Mouse (Mus musculus): ENCODE data around the gene Osbpl7. TPM values are rescaled to one million over a fixed set of nuclear protein-coding genes. Genes with fewer than 3 reads are reported as not detected.
A peak's percentile ranks its signal among the peaks of the same experiment; 100 is the strongest.

Osbpl7 gene
- total RNA-seq (2014; fragmentation: Nextera tagmentation) (24.4 and 29.4 TPM in 2 replicates), total RNA-seq (2017) (7.9 and 8.5 TPM in 2 replicates)

DNA sequence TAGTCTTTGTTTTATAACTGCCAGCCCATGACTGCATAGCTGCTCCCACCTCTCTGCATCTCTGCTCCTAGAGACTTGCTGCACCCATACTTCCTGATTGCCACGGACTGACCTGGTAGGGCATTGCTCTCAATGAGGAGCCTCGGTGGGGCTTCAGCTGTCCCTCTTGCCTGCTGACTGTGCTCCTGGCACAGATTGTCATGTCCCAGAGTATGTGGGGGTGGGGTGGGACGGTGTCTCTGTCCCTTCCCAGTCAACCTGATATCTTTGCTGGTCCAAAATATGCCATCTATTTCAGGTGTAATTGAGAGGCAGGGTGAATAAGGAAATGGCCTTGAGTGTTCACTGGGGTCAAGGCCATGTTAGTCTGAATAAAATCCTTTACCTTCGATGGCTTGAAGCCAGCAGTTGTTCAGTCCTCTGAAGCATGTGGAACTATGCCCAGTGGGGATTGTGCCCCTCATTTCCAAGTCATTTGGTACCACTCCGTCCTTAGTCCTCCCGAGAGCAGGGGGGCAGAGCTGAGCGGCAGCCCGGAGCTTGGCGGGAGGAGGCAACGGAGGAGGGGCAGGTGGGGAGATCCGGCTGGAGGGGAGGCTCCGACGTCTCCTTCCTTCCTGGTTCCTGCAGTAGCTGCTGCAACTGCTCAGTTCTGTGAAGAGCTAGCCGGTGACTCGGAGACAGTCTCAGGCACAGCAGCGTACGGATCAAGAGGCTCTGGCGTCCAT is at the start of gene Osbpl7:
TSS of gene Osbpl7 (plus strand) at position 413 of the 728 bp plus-strand sequence.
- peak; percentile 82 for ATAC-seq (replicated peaks; ENCODE audit: poor library complexity, severe bottlenecking)

DNA sequence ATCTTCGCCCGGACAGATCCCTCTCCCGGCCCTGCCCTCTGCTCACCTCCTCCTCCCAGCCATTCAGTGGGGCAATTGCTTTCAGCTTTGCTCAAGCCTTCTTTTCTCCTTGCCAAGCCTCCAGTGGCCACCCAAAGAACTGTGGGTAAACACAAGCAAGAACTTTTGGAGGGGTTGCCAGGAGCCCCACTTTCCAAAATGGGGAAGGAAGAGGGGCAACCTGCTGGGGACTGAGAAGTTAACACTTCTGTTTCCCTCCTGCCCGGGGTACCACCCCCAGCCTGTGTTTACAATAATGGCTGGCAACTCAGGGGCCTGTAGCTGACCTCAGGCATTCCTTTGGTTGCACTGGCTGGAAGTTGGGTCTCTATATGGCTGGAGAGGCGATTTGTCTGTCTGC is 47.3 kb upstream of the Osbpl7 start:
- peak; percentile 63 for ATAC-seq (replicated peaks; ENCODE audit: poor library complexity, severe bottlenecking)

DNA sequence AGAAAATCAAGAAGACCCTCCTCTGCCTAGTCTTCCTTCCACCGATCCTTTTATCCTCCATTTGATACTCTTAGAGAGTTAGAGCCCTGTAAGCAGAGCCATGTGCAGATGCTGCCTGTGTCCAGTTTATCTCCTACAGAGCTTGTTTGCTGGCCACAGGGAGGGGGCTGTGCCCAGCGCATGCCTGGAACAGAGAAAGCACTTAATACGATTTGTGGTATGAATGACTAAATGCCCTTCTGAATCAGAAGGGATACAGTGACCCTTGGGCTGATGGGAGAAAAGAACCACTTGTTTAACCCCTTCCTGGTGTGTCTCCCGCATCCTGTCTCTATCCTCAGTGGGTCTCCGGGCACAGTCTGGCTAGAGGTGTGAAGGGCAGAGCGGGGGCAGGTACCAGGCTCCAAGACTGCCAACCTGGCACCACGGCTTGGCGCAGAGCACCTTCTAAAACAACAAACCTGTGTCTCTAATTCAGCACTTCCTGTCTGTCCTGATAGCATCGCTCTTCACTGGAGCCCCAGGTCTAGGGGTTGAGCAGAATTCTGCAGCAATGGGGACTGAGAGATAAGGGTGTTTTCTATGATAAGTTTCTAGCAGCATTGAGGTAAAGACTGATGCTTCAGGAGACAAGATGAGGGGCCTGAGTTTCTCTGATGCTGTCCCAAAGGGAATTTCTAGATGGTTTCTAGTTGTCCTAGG is 43.2 kb upstream of the Osbpl7 start:
- ATAC-seq (replicated peaks; ENCODE audit: poor library complexity, severe bottlenecking): no peak

DNA sequence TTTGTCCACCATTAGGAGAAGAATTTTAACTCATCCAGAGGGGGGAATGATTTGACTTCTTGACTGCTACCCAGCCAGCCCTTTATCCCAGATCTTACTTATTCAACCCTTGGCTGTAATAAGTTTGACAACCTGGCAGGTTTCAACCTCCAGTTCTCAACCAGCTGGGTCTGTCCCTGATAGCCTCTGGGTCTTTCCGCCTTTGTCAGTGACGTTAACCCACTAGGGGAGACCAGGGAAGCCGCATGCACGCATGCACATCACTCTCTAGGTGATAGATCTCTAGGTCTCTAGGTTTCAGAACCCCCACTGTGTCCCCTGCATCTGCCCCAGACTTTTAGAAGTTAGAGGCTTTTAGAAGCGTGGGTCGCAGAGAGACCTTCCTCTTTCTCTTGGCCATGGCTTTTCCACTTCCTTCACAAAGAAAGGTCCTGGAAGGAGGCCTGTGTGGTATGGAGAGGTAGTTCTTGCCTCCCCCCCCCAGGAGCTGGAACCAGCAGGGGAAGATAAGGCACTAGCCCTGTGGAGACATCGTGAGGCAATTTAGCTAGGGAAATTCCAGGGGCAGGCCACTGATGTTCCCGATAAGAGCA is 41.1 kb upstream of the Osbpl7 start:
- 0 out of 2 replicates have a peak, but pooled peaks have one; percentile 17 for ATAC-seq (replicated peaks; ENCODE audit: poor library complexity, severe bottlenecking)

DNA sequence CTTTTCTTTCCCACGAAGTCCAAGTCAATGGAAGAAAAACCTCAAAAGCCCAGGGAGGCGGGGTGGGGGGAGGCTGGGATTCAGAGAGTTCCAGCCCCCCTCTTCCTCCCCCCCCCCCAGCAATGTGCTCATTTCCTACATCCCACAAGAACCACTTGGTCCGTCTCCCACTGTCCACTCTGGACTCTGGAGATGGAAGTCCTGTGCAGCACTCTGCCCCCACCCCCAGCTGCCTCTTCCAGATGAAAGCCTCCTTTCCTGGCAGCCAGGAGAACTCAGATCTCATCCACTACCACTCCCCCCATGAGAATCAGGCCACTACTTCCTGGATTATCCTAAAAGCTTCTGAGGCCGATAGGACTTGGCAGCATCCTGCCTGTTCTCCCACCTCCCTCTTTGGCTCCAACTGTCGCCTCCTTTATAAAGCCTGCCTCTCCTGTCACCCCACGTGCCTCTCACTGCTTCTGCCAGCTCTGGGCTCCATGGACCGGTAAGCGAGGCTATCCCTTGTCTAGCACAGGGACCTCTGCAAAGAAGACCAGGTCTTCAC is 37.2 kb upstream of the Osbpl7 start, which contains the start of gene Sp6:
TSS of gene Sp6 (plus strand) at position 274 of the 550 bp plus-strand sequence.
- ATAC-seq (replicated peaks; ENCODE audit: poor library complexity, severe bottlenecking): no peak

DNA sequence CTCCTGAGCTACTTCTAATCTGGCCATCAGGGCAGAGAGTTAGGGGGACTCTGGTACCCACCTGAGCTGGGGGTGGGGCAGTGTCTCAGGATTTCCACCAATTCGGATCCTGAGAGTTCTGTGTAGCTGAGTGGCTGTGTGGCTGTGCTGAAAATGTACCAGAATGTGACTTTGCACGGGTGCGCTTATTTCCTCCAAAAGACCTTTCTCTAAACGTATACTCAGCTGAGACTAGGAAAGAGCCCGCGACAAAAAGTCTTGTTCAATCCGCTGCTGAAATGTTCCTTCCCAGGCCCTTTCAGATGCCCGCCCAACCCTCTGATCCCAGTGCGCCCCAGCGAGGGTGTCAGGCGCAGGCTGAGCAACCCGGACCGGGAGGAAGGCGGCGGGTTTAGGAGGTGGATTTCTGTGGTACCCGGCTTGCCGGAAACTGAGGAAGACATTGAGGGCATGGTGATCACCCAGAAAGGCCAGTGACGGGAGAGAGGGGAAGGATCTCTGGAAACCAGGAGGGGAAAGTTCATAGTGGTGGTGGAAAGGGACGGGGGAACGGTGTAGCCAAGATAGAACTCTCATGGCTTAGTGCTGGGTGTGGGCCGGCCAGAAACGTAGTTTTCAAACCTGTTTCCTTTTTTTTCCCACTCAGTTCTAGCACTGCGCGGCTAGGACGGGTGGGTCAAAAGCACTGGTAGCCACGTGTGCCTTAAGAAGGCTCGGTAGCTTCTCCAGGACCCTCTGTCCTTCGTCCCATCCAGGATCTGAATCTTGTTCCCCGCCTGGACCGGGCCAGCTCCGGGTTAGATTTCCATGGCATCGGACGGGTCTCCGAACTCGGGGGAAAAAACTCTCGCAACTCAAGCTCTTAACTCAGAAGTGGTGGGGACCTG is 32.5 kb upstream of the Osbpl7 start:
- ATAC-seq (replicated peaks; ENCODE audit: poor library complexity, severe bottlenecking): no peak

DNA sequence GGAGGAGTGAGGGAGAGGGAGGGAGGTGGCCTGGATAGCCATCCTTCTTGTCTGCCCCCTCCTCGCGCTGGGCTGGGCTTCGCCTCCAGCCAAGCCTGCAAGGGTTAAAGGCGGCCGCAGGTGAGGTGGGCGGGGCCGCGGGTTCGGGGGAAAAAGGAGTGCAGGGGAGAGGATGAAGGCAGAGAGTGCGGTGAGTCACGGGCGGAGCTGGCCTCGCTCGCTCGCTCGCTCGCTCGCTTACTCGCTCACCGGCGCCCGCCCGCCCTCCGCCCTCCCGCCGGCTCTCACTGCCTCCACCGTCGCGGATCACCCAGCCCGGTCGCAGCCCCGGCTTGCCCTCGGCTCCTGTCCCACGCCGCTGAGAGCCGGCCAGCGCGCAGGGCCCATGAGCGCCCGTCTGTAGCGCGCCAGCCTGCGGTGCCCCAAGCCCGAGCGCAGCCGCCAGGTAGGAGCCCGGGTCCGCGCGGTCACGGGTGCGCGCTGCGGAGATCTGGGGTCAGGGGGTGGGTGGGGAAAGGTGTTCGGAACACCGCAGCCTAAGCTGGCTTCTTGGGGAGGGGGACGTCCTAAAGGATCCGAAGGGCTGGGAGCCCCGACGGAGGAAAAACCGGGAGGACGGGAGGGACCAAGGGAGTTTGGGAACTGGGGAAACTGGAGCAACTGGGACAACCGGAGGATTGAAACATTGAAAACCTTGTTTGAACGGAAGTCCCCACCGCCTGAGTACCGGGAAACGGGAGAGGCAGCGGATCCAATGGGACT is 31.7 kb upstream of the Osbpl7 start:
- no peak for ATAC-seq (replicated peaks; ENCODE audit: poor library complexity, severe bottlenecking)

DNA sequence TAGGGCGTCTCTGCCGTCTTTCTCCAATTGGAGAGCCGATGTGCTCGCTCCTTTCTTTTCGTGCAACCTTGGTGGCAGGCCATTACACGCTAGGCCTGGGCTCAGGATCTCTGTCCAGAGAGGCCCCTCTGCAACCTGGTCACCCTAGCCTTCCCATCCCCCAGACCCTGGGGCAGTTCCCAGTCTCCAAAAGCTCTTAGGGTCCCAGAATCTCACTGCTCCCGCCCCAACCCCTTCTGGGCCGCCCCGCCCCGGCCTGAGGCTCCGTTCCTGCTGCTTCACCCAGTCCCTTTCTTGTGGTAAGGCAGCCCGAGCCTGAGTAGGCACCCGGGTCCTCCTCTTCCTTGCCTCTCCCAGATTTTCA is 31.1 kb upstream of the Osbpl7 start:
- no peak for ATAC-seq (replicated peaks; ENCODE audit: poor library complexity, severe bottlenecking)

DNA sequence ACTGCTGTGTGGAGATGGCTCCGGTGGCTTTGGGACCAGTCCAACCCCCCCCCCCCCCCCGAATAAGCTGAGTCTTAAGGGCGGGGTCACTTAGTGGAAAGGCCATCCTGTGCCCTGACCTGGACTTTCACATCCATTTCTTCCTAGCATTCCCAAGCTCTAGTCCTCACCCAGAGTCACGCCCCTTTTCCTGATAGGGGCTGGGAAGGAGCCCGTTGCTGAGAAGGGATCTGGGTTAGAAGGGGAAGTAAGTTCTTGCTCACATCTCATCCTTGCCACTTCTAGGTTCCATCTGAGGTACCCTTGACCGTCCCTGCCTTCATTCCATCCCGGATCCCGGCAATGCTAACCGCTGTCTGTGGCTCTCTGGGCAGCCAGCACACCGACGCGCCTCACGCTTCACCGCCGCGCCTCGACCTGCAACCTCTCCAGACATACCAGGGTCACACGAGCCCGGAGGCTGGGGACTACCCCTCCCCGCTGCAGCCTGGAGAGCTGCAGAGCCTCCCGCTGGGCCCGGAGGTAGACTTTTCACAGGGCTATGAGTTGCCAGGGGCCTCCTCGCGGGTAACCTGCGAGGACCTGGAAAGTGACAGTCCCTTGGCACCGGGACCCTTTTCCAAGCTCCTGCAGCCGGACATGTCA is 29.2 kb upstream of the Osbpl7 start:
- ATAC-seq (replicated peaks; ENCODE audit: poor library complexity, severe bottlenecking): no peak

DNA sequence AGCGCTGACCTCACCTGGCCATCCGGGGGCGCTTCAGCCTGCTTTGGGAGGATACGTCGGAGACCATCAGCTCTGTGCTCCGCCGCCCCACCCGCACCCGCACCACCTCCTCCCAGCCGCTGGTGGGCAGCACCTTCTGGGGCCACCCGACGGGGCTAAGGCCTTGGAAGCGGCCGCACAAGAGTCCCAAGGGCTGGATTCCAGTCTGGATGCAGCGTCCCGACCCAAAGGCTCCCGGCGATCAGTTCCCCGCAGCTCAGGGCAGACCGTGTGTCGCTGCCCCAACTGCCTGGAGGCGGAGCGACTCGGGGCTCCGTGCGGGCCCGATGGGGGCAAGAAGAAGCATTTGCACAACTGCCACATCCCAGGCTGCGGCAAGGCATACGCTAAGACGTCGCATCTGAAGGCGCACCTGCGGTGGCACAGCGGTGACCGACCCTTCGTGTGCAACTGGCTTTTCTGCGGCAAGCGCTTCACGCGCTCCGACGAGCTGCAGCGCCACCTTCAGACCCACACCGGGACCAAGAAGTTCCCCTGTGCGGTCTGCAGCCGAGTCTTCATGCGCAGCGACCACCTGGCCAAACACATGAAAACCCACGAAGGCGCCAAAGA is 28.4 kb upstream of the Osbpl7 start:
- peak; percentile 52 for ATAC-seq (replicated peaks; ENCODE audit: poor library complexity, severe bottlenecking)

DNA sequence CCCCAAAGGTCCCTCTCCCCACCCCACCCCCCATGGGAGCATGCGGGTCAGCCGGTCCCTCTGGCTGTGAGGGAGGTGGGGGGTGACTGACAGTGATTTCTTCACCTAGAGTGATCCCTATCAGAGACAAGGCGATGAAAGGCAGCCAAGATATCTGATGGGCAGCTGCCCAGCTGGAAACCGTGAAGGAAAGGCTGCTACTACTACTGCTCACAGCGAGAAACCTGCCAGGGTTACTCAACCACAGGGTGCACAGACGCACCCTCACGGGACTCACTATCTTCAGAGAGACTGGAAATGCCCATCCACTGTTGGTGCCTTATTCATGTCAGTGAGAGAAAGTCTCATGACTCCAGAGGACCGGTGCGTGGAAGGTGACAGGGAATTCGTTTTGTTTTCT is 25.5 kb upstream of the Osbpl7 start:
- no peak for ATAC-seq (replicated peaks; ENCODE audit: poor library complexity, severe bottlenecking)

DNA sequence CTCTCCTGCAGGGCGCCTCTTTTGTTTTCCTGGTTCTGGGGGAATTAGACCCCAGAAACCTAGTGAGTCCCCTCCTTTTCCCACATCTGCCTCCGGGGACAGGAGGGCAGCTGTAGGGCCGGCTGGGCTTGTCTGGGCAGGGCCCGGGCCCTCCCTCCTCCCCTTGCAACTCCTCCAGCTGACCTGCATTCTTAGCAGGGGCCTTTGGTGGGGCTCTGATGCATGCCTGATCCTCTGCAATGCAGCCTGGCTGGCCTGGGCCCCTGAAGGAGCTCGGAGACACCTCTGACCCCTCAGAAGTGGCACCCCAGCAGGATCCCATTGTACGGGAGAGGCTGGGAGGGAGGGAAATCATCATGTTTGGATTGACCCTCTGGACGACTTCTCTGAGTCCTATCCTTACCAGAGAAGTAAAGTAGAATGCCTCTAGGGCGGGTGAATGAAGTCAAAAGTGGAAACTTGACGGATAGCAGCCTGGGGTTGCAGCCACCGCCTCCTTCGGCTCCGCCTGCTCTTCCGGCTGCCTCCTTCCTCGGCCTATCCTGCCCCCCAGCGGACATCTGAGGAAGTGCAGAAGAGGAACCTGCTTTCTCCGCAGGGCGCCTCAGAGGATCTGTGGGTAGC is 24.6 kb upstream of the Osbpl7 start:
- peak; percentile 73 for ATAC-seq (replicated peaks; ENCODE audit: poor library complexity, severe bottlenecking)

DNA sequence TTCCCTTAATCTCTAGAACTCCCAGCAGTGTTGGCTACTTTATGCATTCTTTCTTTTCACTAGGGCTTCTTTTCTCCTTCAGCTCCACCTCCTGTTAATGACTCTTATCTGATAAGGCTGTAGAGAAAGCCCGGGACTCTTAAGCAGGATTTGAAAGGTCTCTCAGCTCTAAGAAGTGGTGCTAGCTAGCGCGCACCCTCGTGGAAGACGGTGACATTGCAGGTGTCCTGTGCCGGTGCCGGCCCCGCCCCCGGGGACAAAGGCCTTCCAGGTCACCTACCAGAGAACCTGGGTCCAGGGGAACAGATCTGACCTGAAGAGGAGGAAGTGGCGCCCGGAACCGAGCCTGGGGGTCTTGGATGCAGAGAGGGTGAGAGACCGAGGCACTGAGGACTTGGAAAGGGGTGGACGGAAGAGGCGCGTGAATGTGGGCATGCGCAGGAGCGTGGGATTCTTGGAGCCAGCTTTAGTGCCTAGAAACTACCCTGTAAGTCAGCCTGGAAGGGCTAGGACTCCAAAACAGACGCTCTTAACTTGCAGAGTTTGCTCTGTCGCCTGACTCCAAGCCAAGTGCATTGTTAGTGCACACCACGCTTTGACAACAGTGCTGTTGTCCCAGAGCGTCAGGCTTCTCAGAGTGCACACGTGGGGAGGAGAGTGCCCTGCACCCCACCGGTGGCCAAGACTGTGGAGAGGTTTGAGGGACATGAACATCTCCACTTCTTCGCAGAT is 20.6 kb upstream of the Osbpl7 start, which contains the start of gene Scrn2:
TSS of gene Scrn2 (plus strand) at position 253 of the 732 bp plus-strand sequence.
- peak; percentile 87 for ATAC-seq (replicated peaks; ENCODE audit: poor library complexity, severe bottlenecking)

DNA sequence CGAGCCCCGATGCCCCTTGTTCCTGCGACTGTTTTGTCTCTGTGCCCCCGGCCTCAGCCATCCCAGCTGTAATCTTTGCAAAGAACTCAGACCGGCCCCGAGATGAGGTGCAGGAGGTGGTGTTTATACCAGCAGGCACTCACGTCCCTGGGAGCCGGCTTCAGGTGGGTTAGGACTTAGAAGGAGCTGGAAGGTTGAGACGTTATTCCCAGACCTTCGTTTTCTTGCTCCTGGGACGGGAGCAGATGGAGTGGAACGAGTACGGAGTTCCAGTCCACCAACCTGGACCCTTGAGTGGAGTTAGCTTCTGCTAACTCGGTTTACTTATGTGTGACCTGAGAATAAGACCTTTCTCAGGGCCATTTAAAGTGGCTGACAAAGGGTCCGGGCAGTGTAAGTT is 20.0 kb upstream of the Osbpl7 start:
- ATAC-seq (replicated peaks; ENCODE audit: poor library complexity, severe bottlenecking): no peak

DNA sequence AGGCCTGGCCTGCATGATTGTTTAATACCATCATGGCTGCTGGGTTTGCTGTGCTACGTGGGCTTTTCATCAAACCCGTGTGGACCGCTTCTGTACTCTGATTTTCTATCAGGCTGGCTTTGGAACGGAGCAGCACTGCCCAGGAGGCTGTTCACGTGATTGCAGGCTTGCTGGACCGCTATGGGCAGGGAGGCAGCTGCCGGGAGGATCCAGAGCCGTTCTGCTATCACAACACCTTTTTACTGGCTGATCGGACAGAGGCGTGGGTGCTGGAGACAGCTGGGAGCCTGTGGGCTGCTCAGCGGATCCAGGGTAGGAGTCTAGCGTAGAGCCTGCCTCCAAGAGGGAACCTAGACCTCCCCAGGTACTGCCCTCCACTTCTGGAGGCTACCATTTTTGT is 18.5 kb upstream of the Osbpl7 start:
- no peak for ATAC-seq (replicated peaks; ENCODE audit: poor library complexity, severe bottlenecking)

DNA sequence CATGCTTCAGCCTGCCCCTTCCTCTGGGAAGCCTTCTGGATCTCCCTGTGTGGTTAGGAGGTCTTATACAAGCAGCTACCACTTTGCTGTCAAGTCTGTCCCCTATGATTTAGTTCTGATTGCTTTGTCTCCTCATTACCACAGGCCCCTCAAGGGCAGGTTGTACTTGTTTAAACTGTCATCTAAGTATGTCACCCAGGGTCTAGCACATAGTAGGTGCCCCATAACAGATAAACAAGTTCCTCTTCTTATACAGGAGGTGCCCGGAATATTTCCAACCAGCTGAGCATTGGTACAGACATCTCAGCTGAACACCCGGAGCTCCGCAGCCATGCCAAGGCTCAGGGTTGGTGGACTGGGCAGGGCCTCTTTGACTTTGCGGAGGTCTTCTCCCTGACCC is 17.9 kb upstream of the Osbpl7 start:
- ATAC-seq (replicated peaks; ENCODE audit: poor library complexity, severe bottlenecking): no peak

DNA sequence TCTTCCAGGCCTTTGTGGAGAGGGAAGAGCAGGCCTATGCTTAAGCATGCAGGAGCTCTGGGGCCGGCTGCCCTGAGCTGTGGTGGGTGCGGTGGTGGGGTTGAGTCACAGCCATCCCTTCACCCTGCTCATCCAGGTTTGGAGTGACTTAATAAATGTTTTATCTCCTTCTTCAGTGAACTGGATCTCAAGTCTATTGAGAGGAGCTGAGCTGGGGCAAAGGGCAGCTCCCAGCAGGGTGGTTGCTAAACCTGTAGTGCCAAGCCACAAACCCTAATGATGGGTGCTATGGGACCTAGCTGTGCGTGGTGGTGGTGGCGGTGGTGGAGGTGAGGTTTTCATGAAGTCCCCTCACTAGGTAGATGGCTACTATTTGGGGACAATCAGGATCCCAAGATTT is 16.6 kb upstream of the Osbpl7 start:
- ATAC-seq (replicated peaks; ENCODE audit: poor library complexity, severe bottlenecking): no peak

Measured in granulocyte monocyte progenitor cell, adult 5-6 weeks (primary cell).